Mouse (Mus musculus) ES-E14 (cell line): ENCODE measurements around the gene Clmn.

ENCODE experiments used
- CHD2 ChIP-seq: IDR thresholded peaks from 2 replicates; pipeline ENCODE4 v1.6.1; 2014; ENCODE audit warnings: mild to moderate bottlenecking, low read depth, low read length, inconsistent platforms
- HCFC1 ChIP-seq: IDR thresholded peaks from 2 replicates; pipeline ENCODE4 v1.6.1; 2012; ENCODE audit warnings: low read length, inconsistent platforms, borderline replicate concordance; ENCODE audit not compliant: insufficient read depth
- ZC3H11A ChIP-seq: IDR thresholded peaks from 2 replicates; pipeline ENCODE4 v1.6.1; 2012; ENCODE audit warnings: low read depth, mild to moderate bottlenecking, inconsistent platforms, low read length, borderline replicate concordance

DNA sequence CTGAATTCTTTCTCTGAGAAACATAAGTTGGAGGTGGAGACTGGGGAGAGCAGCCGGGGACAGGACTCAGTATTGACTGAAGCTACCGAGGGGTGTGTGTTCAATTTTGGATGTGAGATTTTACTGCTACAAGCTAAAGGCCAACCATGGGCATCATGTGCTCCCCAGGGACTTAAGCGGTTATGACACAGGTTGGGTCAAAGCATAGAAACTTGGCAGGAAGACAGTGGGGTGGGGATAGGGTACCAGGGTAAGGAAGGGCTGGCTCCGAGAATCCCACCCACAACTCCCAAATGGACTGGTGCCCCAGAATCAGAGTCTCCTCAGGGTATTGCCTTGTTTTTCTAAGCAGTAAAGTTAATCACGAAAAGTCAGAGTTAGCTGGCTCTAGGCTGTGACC, 99.8 kb downstream of the Clmn start:
- TF ChIP-seq HCFC1, result no peak
- no peak for TF ChIP-seq CHD2
- no peak for TF ChIP-seq ZC3H11A
